Comparison of ENCODE assay signal across 23 mouse cellular contexts in genomic region chr2:110302261-110302660, GRCm38 (mm10). TPM values are rescaled to one million over a fixed set of nuclear protein-coding genes. Genes with fewer than 3 reads are reported as not detected.
DNase-seq lines count a peak whose midpoint lies in the region; ATAC-seq and TF ChIP-seq lines count a peak whose summit lies in the region.
"Had no signal": no experiment of that assay in that cellular context is flagged by ENCODE, and none has a peak within 500 bp of the region (broad histone marks: within the 10 kb centered on the region; RNA-seq: fewer than 3 reads in every experiment).

No protein-coding gene starts in this region.

- H3K9ac ChIP-seq in kidney, embryonic 15.5 days = no peak overlapping the region
- no peak overlapping the region for H3K9ac ChIP-seq in intestine, postnatal 0 days (ENCODE audit: low read depth, low read length)
- H3K9ac ChIP-seq: embryonic facial prominence, embryonic 15.5 days; forebrain, embryonic 15.5 days; heart, embryonic 15.5 days; hindbrain, embryonic 13.5 days had no signal

- no peaks in the 10 kb centered on the region for H3K9me3 ChIP-seq in kidney, embryonic 15.5 days (replicated peaks)
- no peaks in the 10 kb centered on the region for H3K9me3 ChIP-seq in intestine, postnatal 0 days (ENCODE audit: control insufficient read depth)
- H3K9me3 ChIP-seq: embryonic facial prominence, embryonic 15.5 days; forebrain, embryonic 15.5 days; heart, embryonic 10.5 days; heart, embryonic 15.5 days; hindbrain, embryonic 13.5 days had no signal

- no peak for TF ChIP-seq CTCF in intestine, postnatal 0 days (IDR thresholded peaks at IDR 0.05; ENCODE audit: low read depth)

- H3K36me3 ChIP-seq in kidney, embryonic 15.5 days = no peaks in the 10 kb centered on the region
- no peaks in the 10 kb centered on the region for H3K36me3 ChIP-seq in intestine, postnatal 0 days (ENCODE audit: control insufficient read depth, insufficient read depth)
- H3K36me3 ChIP-seq: embryonic facial prominence, embryonic 15.5 days; forebrain, embryonic 15.5 days; heart, embryonic 10.5 days; heart, embryonic 15.5 days; hindbrain, embryonic 13.5 days had no signal

- no peak overlapping the region for H3K4me3 ChIP-seq in kidney, embryonic 15.5 days (replicated peaks)
- H3K4me3 ChIP-seq in intestine, postnatal 0 days (ENCODE audit: low read depth, low read length) = no peak overlapping the region
- H3K4me3 ChIP-seq: embryonic facial prominence, embryonic 15.5 days; forebrain, embryonic 15.5 days; heart, embryonic 10.5 days; heart, embryonic 15.5 days; hindbrain, embryonic 13.5 days had no signal

- no peak for ATAC-seq in kidney, embryonic 15.5 days (replicated peaks; ENCODE audit: low FRiP score)
- ATAC-seq in intestine, postnatal 0 days = no peak
- ATAC-seq: forebrain, embryonic 15.5 days; hindbrain, postnatal 0 days had no signal

- no peaks in the 10 kb centered on the region for H3K27me3 ChIP-seq in kidney, embryonic 15.5 days
- H3K27me3 ChIP-seq in intestine, postnatal 0 days (replicated peaks; ENCODE audit: control insufficient read depth, insufficient read depth, low read length) = no peaks in the 10 kb centered on the region
- H3K27me3 ChIP-seq: CH12.LX; embryonic facial prominence, embryonic 15.5 days; forebrain, embryonic 15.5 days; heart, embryonic 15.5 days; hindbrain, embryonic 13.5 days had no signal

- 0 out of 2 replicates have a peak overlapping the region, but pooled peaks have one; percentile 39 for H3K27ac ChIP-seq in kidney, embryonic 15.5 days
- H3K27ac ChIP-seq in intestine, postnatal 0 days (ENCODE audit: low read depth, low read length) = peak overlapping the region; percentile 35; the same call in 1 of the 2 replicates
- H3K27ac ChIP-seq: forebrain, embryonic 15.5 days; heart, embryonic 10.5 days; heart, embryonic 15.5 days; hindbrain, embryonic 13.5 days; hindbrain, postnatal 0 days had no signal

- H3K4me2 ChIP-seq in kidney, embryonic 15.5 days = no peak overlapping the region
- H3K4me2 ChIP-seq in intestine, postnatal 0 days (replicated peaks; ENCODE audit: low read depth) = no peak overlapping the region
- H3K4me2 ChIP-seq: embryonic facial prominence, embryonic 15.5 days; forebrain, embryonic 15.5 days; heart, embryonic 15.5 days; hindbrain, embryonic 13.5 days had no signal

- H3K4me1 ChIP-seq in kidney, embryonic 15.5 days = 0 out of 2 replicates have a peak, but pooled peaks cover 2% of the 10 kb centered on the region
- H3K4me1 ChIP-seq in intestine, postnatal 0 days (replicated peaks; ENCODE audit: control insufficient read depth, insufficient read depth, low read length) = 0 out of 2 replicates have a peak, but pooled peaks cover 5% of the 10 kb centered on the region
- H3K4me1 ChIP-seq: forebrain, embryonic 15.5 days; heart, embryonic 15.5 days; hindbrain, embryonic 13.5 days had no signal

- WGBS in kidney, embryonic 15.5 days = 34% methylated on average over 2 of the region's 2 CpGs
- 15% methylated on average over 2 of the region's 2 CpGs for WGBS in intestine, postnatal 0 days

- peak; percentile 13 for DNase-seq in embryo, embryonic 10 days (ENCODE audit: low spot score)
- no peak for DNase-seq in embryo, embryonic 9.5 days (ENCODE audit: extremely low spot score)
- no peak for DNase-seq in kidney, postnatal 14 days
- DNase-seq in 3T3-L1 (ENCODE audit: low read depth, low spot score) = peak; percentile 3
- no peak for DNase-seq in adipocyte (ENCODE audit: low spot score)
- DNase-seq in layer of hippocampus, adult 9-10 months (ENCODE audit: low spot score) = no peak
- DNase-seq: adrenal gland, adult 8-10 months; adrenal gland, postnatal 36 days; cerebellum, adult 8-10 months; cerebellum, postnatal 14 days; gastrocnemius, postnatal 36 days; heart, adult 18-20 months; heart, postnatal 14 days had no signal

RNA-seq across cellular contexts. Expression of gene Bbox1, which starts 12.1 kb away (rescaled TPM):
- polyA plus RNA-seq in kidney, embryonic 15.5 days (2015; fragmentation: Nextera tagmentation; extraction: Ambion mirVana) = 0.10 and 0.14 TPM in 2 replicates
- 10.3 and 11.9 TPM in 2 replicates for polyA plus RNA-seq in intestine, postnatal 0 days (2015; fragmentation: Nextera tagmentation; extraction: Ambion mirVana)
- polyA plus RNA-seq: forebrain, embryonic 11.5 days; hindbrain, embryonic 13.5 days had no signal

Comparison
In these comparisons a context has a peak if more than half of its experiments do, and no peak if none do; other contexts are left out.
1. DNase-seq: peak in embryo, embryonic 10 days (single experiment) and 3T3-L1 (single experiment); none in embryo, embryonic 9.5 days (single experiment), kidney, postnatal 14 days (single experiment), adipocyte (single experiment) and layer of hippocampus, adult 9-10 months (single experiment).